Mouse (Mus musculus) C2C12 (cell line): ENCODE results near the gene BC030499.

ENCODE experiments used
- CEBPB ChIP-seq: IDR thresholded peaks from one replicate; pipeline ENCODE4 v1.6.1; 2011; ENCODE audit warnings: low read depth, mild to moderate bottlenecking, control low read depth, moderate library complexity
- CTCF ChIP-seq: IDR thresholded peaks from one replicate; pipeline ENCODE4 v1.5.1; 2011; ENCODE audit not compliant: control insufficient read depth, insufficient read depth, insufficient read length
- MAX ChIP-seq: IDR thresholded peaks from one replicate; pipeline ENCODE4 v1.6.1; 2011; ENCODE audit warnings: mild to moderate bottlenecking, control low read depth
- MYOD1 ChIP-seq: IDR thresholded peaks from one replicate; pipeline ENCODE4 v1.6.1; 2011; ENCODE audit warnings: low read depth; ENCODE audit not compliant: control insufficient read depth, insufficient read length
- USF1 ChIP-seq: IDR thresholded peaks from one replicate; pipeline ENCODE4 v1.6.1; 2011; ENCODE audit warnings: low read depth, mild to moderate bottlenecking, control low read depth, moderate library complexity

GRCm38 (mm10) chr11:78265571-78265970 lies 25.1 kb upstream of the BC030499 start:
- no peak for TF ChIP-seq MYOD1
- TF ChIP-seq CTCF, result no peak
- TF ChIP-seq CEBPB, result no peak
- no peak for TF ChIP-seq USF1
- no peak for TF ChIP-seq MAX
